Mouse (Mus musculus): ENCODE results near the gene Fa2h. TPM values are rescaled to one million over a fixed set of nuclear protein-coding genes. Genes with fewer than 3 reads are reported as not detected.

Fa2h gene
- polyA plus RNA-seq, 1 experiment from 2014 or later = 0.16 TPM

- WGBS = under 1% methylated on average over 28 of the region's 28 CpGs
- H3K9me3 ChIP-seq (replicated peaks) = no peaks in the 10 kb centered on the region
- ATAC-seq (ENCODE audit: insufficient number of reproducible peaks, low FRiP score, low TSS enrichment, low read depth) = no peak
- peak overlapping the region; percentile 94 for H3K9ac ChIP-seq
- peaks cover 16% of the 10 kb centered on the region for H3K36me3 ChIP-seq
- H3K4me3 ChIP-seq (replicated peaks) = peak overlapping the region; percentile 93
- H3K4me2 ChIP-seq (replicated peaks) = peak overlapping the region; percentile 59
- H3K4me1 ChIP-seq = peaks cover 8% of the 10 kb centered on the region; the same call in 1 of the 2 replicates
- H3K27me3 ChIP-seq = no peaks in the 10 kb centered on the region
- H3K27ac ChIP-seq (replicated peaks) = peak overlapping the region; percentile 88
These were observed 94.2 kb downstream of the Fa2h start for GRCm38 (mm10) chr8:111299363-111299820.

- H3K4me2 ChIP-seq (replicated peaks) = no peak overlapping the region
- WGBS = 71% methylated on average over 1 of the region's 1 CpGs
- no peaks in the 10 kb centered on the region for H3K27me3 ChIP-seq
- H3K27ac ChIP-seq (replicated peaks) = no peak overlapping the region
- H3K4me1 ChIP-seq = peaks cover 8% of the 10 kb centered on the region; the same call in 1 of the 2 replicates
- no peaks in the 10 kb centered on the region for H3K9me3 ChIP-seq (replicated peaks)
- H3K4me3 ChIP-seq (replicated peaks) = no peak overlapping the region
- peaks cover 30% of the 10 kb centered on the region for H3K36me3 ChIP-seq
- no peak for ATAC-seq (ENCODE audit: insufficient number of reproducible peaks, low FRiP score, low TSS enrichment, low read depth)
- H3K9ac ChIP-seq = no peak overlapping the region
These were observed 95.6 kb downstream of the Fa2h start for GRCm38 (mm10) chr8:111298011-111298410.

Other genes with a start within 250 kb of the Fa2h start
- 80.6 and 83.5 TPM in 2 replicates for gene Glg1, start 134.6 kb downstream of the Fa2h start, polyA plus RNA-seq (2015; fragmentation: Nextera tagmentation; extraction: Ambion mirVana)
- 40.4 and 44.2 TPM in 2 replicates for gene Rfwd3, start 93.6 kb downstream of the Fa2h start, polyA plus RNA-seq (2015; fragmentation: Nextera tagmentation; extraction: Ambion mirVana)
- gene Mlkl, start 55.6 kb downstream of the Fa2h start, polyA plus RNA-seq (2015; fragmentation: Nextera tagmentation; extraction: Ambion mirVana) = 1.2 and 1.3 TPM in 2 replicates
- gene Wdr59, start 128.3 kb upstream of the Fa2h start, polyA plus RNA-seq (2015; fragmentation: Nextera tagmentation; extraction: Ambion mirVana) = 6.8 and 7.0 TPM in 2 replicates
- 41.1 and 42.7 TPM in 2 replicates for gene Znrf1, start 142.3 kb upstream of the Fa2h start, polyA plus RNA-seq (2015; fragmentation: Nextera tagmentation; extraction: Ambion mirVana)
- 0.68 and 0.99 TPM in 2 replicates for gene Ldhd, start 236.6 kb upstream of the Fa2h start, polyA plus RNA-seq (2015; fragmentation: Nextera tagmentation; extraction: Ambion mirVana)
- 22.3 and 25.9 TPM in 2 replicates for gene Zfp1, start 249.6 kb upstream of the Fa2h start, polyA plus RNA-seq (2015; fragmentation: Nextera tagmentation; extraction: Ambion mirVana)